Mouse (Mus musculus): ENCODE measurements around the gene Tnrc18.

Tnrc18 gene

DNA sequence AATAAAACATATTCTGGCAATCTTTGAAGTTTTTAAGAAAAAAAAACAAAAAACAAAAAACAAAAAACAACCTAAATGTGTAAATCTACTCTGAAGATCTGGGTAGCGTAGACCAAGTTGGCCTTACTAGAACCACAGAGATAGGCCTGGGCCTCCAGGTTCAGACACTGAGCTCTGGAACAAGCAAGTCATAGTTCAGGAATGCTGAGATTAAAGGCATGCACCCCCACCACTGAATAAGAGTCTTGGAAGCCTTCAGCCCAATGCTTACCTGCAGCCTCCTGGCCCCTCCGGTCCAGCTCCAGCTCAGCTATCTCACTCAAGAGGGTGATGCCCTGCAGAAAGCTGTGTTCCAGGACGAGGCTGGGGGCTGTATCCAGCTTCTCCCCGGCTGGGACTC is 46.4 kb downstream of the Tnrc18 start:
- DNase-seq, result no peak

DNA sequence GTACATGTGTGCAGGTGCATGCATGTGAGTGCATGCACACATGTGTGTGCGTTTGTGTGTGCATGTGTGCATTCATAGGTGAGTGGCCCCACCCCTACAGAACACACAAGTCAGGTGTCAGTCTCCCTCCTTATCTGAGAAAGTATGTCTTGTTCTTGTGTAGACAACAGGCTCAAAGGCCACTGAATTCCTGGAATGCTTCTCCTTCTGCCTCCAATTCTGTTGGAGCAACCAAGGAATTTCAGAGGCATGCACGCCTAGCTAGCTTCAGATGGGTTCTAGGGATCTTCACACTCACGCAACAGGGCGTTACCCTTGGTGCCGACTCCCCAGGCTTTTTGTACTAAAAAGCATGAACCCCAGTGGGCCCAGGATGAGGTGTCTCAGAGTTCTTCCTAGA is 47.8 kb downstream of the Tnrc18 start:
- no peak for DNase-seq

DNA sequence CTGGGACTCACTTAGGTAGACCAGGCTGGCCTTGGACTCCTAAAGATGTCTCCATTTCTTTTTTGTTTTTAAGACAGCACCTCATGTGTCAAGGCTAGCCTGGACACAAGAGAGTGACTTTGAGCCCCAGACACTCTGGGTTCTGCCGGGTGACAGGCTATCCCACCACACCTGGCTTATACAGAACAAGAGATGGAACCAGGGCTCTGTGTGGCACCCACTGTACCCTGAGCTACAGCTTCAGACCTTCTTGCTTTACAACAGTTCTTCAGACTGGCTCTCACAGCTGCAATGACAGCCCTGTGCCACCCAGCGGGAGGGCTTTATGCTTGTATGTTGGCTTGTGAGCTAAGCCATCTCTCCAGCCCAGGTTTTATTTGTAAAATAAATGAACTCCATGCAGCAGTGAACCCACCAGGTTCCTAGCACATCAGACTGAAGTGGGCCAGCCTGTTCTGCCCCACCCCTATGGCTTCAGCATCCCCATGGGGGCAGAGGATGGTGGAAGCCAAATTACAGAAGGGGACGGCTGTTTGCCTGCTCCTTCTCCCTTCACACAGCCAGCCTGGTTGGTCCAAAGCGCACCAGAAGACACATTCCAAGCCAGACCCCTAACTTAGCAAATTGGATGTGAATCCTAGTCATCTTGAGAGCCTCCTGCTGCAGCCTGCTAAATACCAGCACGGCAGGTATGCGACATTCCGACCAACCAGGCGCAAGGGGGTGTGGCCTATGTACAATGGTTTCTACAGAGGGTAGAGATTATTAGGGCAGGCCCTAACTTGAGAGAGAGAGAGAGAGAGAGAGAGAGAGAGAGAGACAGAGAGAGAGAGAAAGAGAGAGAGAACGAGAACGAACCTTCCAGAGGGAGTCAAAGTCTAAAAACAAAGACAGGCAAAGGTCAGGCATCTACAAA is 48.9 kb downstream of the Tnrc18 start:
- DNase-seq, result no peak

DNA sequence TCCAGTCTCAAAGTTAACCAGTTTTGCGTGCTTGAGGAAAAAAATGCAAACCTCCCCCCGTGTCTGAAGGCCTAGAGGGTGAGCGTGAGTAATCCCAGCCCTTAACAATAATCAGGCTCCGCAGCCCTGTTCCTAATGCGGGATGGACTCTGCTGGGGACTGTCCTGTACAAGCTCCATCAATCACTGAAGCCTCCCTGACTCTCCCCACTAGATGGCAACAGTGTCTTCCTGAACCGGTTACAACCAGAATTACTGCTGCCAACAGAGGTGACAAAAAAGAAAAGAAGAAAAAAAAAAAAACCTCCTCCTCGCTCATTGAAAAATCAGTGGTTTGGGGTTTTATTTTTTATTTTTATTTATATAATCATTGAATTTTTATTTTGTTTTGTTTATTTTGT is 49.5 kb downstream of the Tnrc18 start:
- DNase-seq, result peak; percentile 66 to 83

DNA sequence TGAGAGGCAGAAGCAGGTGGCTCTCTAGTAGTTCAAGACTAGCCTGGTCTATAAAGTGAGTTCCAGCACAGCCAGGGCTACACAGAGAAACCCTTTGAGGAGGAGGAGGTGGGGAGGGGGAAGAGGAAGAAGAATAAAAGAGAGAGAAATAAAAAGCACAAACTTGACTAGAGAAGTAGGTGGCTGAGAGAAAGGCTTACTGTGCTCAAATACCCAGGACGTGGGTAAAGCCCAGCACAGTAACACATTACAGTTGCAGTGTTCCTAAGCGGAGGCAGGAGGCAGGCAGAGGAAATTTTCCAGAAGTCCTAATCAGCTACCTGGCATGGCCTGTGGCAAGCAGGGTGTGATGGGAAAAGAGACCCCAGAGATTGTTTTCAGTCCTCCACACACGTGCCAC is 50.8 kb downstream of the Tnrc18 start:
- DNase-seq, result no peak

DNA sequence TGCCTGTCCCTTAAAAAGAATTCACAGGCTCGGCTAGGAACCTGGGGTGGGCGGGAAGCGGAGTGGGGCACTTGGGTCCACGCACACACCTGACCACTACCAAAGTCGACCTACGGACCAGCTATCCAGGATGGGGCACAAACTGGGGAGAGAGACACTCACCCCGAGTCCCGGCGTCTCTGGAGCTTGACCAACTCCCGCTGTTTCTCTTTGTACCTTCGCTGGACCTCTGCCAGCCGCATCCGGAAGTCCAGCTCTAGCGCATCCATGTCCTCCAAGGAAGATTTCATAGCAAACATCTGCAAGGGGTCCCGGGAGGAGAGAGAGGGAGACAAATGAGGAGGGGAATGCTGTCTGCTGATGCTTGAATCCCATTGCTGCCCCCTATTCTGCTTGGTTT is 52.6 kb downstream of the Tnrc18 start:
- no peak for DNase-seq

DNA sequence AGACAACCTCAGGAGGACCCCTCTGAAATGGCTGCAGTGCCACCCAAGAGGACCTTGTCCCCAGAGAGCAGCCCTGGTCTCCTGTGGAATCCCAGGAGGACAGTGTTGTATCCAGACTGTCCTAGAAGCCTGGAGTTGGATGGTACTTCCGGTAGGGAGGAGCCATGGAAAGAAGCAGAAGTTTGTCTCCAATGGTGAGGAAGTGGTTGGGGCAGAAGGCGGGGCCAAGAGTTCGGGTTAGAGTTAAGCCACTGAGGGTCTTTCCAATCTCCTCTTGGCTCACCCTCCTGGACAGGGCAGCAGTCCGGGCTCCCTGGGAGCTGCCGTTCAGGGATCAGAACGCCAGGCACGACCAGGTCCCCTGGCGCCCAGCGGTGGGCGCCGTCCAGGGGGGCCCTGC is 53.2 kb downstream of the Tnrc18 start:
- no peak for DNase-seq

DNA sequence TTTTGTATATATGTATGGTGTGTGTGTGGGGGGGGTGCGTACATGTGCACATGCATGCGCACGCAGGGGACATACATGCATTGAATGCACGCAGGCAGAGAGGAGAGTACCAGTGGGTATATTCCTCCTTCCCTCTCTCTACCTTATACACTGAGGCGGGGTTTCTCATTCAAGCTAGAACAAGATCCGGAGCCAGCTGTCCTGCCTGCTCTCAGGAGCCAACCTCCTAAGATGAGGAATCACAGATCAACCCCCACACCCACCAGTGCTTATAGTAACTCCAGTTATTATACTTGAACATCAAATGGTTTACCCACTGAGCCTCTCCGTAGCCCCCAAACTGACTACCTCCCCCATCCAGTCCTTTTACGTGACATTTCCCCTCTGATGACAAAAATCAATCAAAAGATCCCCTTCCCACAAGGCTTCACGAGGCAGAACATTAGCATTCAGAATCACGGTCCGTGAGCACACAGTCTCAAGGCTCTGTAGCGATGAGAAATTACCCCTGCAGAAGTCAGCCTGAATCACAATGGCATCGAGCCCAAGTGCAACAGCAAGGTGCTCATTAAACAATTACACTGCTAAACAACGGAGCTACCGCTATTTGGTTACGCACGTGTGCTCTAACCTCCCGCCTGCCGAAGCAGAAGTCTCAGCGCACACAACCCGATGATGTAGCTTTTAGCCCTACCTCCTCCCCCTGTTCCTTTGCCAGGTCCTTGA is 55.2 kb downstream of the Tnrc18 start:
- DNase-seq, result no peak

DNA sequence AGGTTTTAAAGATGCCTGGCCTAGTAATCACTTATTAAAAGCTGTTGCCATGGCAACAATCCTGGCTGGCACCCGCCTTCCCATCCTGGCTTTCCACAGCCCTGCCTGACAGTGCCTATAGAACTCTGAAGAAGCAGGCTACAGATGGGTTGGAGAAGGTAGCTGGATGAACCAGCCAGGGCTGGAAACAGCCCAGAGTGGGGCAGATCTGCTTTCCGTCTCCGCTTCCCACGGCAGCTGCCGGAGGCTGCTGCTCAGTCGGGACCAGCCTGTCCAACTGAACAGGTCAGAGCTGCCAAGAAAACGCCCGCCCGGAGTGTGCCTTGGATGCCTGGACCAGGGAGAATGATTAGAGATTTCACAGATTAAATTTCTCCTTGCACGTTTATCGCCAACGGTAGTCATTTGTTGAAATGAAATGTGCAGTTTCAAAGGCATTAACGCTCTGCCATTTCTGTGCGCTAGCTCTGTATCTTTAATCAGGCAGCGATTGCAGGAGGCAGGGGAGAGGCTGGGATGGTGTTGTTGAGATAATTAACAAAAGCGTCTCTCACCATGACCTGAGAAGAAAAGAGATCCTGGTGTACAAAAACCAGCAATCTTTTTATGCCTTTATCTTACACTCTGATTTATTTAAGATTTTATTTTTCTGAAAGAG is 56.0 kb downstream of the Tnrc18 start:
- DNase-seq, result no peak

DNA sequence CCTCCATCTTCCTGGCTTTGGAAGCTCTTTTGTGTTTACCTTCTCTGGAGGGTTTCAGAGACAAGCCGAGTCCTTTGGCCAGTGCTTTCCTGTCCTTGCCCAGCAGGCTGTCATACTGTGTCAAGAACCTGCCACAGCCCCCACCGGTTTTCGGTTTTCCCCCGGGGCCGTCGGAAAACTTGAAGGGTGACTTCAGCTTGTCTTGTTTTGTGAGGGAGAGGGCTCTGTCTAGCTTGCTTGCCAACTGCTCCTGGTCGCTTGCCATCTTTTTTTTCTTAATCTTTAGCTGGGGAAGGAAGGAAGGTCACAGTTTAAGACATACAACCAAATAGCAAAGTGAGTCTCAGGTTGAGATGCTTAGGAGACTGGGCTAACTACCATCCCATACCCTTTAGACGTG is 57.7 kb downstream of the Tnrc18 start:
- DNase-seq, result no peak

DNA sequence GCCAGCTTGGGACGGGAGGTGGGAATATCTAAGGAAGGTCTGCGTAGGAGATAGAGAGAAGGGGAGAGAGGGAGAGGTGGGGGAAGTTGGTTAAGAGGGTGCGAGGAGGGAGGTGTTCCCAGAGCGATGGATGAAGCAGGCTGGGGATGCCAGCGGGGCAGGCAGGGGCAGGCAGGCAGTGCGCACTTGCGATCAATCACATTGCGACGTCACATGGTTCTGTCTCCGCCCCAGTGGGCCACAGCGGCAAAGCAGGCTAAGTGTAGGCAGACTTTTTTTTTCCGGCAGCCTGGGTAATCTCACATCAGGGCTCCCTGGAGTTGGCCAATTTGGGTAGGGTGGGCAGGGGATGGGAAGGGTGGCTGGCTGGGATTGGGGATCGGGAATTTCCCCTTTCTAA is 65.2 kb downstream of the Tnrc18 start:
- no peak for DNase-seq

DNA sequence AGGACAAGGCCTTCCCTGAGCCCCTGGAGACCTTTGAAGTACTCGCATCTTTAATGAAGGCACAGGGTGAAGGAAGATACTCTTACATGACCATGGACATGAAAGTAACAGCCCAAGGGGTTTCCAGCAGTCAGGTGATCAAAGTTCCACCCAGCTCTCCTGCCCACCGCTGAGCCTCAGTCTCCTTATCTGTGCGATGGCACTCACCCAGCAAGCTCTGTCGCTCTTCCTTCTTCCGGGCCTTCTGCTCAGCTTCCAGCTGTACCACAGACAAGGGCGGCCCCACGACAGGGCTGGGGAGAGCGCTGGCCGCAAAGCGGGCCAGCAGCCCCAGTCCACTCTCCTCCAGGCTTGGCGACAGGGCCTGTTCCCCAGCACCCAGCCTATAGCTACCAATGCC is 67.3 kb downstream of the Tnrc18 start:
- no peak for DNase-seq

DNA sequence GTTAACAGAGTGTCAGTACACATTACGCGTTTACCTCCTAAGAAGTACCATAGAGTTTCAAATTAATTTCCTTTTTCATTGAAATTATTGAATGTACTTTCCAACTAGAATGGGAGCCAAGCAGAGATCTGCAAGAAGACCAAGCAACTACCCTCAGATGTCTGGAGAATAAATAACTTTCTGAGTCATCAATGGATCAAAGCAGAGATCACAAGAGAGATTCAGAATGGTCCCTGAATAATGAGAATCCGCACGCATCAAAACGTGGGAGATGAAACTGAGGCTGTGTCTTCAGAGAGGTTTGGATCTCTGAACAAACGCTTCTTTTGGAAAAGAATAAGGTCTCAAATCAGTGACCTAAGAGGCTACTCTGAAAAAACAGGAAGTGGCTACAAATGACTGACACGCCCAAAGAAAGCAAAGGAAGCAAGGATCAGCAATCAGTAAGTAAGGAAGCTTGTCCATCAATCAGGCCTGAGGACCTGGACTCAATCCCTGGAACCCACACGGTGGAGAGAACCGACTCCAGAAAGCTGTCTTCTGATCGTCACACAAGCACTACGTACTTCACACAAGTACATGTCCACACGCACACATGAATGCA is 70.3 kb downstream of the Tnrc18 start:
- DNase-seq, result no peak

DNA sequence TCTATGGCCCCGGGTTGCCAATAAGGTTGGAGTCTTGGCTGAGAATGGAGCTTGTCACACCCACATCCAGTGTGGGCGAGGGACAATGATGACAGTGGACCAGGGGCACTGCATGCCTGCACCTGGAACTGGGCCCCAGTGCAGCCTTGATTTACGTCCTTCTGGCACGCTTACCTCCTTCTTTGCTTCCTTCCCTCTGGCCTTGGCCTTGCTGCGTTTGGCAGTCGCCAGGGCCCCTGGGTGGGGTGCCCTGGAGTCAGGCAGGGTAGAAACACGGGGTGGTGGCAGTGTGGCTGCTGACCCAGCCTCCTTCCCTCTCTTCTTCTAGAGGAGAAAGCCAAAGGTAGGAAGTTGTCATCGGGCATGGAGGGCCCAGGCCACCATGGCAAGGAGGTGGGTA is 77.5 kb downstream of the Tnrc18 start:
- no peak for DNase-seq

DNA sequence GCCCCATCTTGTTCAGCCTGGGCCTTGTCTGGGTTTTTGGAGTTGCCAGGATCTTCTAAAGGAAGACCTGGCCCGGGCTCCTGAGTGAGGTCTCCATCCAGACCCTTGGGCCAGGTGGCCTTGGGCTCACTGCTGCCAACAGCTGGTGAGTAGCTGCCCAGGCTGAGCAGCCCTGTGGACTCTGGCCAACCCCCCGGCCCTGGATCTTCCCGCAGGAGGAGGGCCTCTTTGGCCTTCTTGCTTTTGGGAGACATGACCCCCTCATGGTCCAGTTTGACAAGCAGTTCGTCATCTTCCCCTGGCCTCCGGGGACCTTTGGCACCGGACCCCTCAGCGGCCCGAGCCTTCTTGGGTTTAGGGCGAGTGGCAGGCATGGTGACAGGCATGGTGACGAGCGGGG is 85.5 kb downstream of the Tnrc18 start:
- DNase-seq, result peak in 1 of 2 experiments; percentile 19

DNA sequence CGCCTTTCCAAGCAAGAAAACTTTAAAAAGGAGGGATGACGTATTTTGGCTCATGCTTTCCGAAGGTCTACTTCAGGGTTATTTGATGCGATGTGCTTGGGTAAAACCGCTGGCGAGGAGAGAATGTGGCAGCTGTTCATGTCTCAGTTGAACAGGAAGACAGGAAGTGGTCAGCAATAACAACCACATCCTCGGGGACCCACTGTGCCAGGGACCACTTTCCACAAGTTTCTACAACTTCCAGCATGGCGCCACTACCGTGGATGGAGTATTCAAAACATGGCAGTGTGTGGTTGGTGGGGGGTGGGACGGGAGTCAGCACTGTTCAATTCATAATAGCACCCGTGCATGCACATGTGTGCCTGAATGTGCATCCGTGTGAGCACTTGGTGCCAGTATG is 87.2 kb downstream of the Tnrc18 start:
- DNase-seq, result no peak

DNA sequence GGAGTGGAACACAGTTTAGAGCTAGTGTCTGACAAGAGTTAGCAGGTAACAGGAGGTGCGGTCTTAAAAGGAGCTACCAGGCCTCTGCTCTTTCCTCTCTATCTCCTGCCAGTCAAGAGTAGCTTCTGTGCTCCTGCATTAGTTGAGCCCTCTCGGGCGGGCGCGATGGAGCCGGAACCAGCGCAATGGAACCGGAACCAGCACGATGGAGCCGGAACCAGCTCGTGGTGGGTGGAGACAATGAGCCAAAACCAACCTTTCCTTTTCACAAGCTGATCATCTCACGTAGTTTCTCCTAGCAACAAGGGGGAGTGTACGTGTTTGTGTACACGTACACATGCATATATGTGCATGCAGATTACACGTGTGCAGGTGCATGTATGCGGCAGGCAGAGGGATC is 89.2 kb downstream of the Tnrc18 start:
- DNase-seq, result no peak

DNA sequence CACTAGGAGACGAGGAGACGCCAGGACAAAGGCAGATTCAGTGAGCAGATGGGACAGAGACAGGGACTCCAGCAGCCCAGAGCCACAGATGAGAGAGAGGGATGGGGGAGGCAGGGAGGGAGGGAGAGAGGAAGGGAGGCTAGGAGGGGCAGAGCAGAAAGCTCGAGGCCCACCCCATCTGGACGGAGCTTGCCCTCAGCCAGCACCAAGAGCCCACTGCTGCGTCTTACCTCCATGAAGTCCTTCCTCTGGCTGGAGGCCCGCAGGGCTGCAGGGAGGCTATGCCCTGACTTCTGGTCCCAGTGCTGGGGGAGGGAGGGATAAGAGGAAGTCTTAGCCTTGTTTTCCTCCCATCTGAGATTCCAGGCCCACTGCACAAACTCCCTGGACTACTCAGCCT is 90.7 kb downstream of the Tnrc18 start:
- no peak for DNase-seq

DNA sequence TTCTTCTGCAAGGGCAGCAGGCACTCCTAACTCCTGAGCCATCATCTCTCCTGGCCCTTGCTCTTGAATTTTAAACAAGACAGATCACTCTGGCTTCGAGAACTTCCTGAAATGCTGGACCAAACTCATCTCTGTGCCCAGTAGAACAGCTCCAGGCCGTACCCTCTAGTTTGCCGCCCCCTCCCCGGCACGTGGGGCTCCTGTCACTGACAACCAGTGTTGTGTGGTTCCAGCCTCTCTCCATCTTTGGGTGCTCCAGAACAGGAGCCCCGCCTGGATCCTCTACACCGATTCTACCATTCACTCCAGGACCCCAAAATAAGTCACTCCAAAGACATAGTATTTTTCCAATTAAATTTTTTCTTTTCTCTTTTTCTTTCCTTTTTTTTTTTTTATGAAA is 93.2 kb downstream of the Tnrc18 start:
- DNase-seq, result no peak

DNA sequence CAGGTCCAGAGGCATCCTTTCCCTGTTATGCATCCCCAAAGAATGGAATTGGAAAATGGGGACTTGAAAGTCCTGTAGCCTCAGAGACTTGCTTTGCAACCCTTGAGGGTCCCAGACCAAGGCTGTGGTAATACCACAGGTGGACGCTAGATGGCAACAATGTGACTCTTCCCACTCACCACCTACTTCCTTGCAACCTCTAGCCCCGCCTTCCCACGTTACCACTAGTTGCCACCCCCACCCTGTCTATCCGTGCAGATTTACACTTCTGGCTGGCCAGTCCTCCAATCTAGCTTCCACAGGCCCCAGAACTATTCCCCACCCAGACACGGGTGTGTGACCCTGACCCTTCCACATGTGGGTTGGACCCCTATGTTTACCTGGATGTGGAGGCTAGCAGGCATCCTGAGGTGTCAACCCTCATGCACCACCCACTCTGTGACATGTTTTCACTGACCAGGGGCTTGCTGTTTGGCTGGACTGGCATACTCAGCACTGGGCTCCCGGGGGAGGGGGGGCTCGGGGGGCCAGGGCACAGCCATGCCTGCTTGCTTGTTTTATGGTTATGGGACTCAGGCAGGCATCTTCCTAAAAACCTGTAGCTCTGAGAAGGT is 93.8 kb downstream of the Tnrc18 start:
- peak; percentile 52 to 71 for DNase-seq

DNA sequence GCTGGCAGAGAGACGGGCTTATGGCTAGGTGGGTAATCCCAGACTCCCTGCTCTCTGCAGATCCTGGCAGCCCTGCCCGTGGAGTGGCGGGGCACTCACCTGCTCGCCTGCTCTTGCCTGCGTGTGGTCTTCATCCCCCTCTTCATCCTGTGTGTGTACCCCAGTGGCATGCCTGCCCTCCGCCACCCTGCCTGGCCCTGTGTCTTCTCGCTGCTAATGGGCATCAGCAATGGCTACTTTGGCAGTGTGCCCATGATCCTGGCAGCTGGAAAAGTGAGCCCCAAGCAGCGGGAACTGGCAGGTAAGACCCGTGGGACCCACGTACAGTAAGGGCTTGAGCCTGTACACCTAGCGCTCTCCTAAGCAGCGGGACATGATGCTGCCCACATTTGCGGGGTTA is 97.6 kb downstream of the Tnrc18 start:
- no peak for DNase-seq

DNA sequence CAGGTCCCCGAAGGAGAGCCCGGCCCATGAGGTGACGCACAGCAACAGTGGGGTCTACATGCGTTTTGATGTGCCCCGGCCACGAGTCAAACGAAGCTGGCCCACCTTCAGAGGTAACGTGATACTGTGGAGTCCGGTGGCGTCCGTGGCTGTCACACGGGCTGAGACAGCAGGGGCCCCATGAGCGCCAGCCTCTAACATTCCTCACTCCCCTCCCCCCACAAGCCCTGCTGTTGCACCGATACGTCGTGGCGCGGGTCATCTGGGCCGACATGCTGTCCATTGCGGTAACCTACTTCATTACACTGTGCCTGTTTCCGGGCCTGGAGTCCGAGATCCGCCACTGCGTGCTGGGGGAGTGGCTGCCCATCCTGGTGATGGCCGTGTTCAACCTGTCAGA is 99.0 kb downstream of the Tnrc18 start:
- DNase-seq, result no peak

DNA sequence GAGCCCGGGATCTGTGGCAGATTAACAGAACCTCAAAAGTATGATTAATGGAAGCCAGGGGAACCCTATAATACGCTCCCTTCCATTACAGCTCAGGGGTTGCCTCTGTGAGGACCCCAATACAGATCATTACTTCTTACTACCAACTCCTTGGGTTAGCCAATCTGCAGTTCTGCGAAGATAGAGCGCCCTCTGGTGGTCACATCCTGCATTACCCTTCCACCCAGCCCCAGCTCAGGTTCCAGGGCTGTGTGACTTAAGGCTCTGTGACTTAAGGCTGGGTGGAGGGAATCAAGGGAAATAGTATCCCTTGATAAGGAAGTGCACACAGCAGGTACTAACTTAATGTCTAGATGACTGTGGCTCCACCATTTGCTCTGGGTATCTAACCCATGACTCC is 99.4 kb downstream of the Tnrc18 start:
- DNase-seq, result peak; percentile 60 to 82
